Mouse (Mus musculus) liver, embryonic 14.5 days (tissue): ENCODE measurements at regions not wholly inside any gene's neighbourhood (a gene's known extent, or its start where the extent isn't known, plus 50 kb on each side); places are given as distances from the start of the nearest gene placed in this dataset.

ENCODE experiments used
- CTCF ChIP-seq: IDR thresholded peaks from 2 replicates; pipeline ENCODE4 v1.5.1; 2016; ENCODE audit warnings: antibody characterized with exemption, low read depth, control low read depth
- EP300 ChIP-seq: IDR thresholded peaks from 2 replicates; pipeline ENCODE4 v1.6.1; 2016; ENCODE audit warnings: antibody characterized with exemption, low read depth

DNA sequence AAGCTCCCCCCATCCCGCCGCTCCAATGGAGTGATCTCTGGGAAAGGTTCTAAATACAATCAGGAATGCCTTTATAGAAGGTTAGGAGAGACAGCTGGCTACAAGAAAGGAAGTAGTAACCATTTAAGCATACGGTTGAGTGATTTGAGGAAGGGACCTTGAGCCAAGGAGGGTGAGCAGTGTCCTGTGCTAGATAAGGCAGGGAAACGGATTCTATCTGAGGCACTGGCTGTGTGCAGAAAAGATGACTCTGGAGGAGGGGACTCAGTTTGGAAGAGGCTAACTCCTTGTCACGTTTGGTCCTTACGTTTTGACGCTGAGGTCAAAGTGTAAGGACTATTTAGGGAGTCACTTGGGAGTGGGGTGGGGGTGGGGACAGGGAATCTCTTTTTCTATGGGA lies 84.3 kb upstream of the 4930535I16Rik start:
- TF ChIP-seq CTCF (no peak), EP300 (no peak)
